Mouse (Mus musculus) forebrain, embryonic 13.5 days (tissue): ENCODE measurements around the gene Tnrc6c. TPM values are rescaled to one million over a fixed set of nuclear protein-coding genes. Genes with fewer than 3 reads are reported as not detected.
A peak's percentile ranks its signal among the peaks of the same experiment; 100 is the strongest.

Experiments used
- ATAC-seq: fragments of 200-750 bp; cut with Nextera tagmentation; 2 replicates; pipeline ENCODE4 v1.8.0; 2017
- H3K27ac ChIP-seq: fragments of 300-500 bp; sonication (generic); 2 replicates; pipeline ENCODE4 v1.5.1; 2015; ENCODE audit warnings: inconsistent platforms, mild to moderate bottlenecking, moderate library complexity
- H3K27me3 ChIP-seq: fragments of 300-500 bp; sonication (generic); 2 replicates; pipeline ENCODE4 v1.6.1; 2015; ENCODE audit warnings: mild to moderate bottlenecking, inconsistent platforms
- H3K36me3 ChIP-seq: fragments of 300-500 bp; sonication (generic); 2 replicates; pipeline ENCODE4 v1.6.1; 2015; ENCODE audit warnings: mild to moderate bottlenecking, inconsistent platforms; ENCODE audit not compliant: poor library complexity, severe bottlenecking
- H3K4me1 ChIP-seq: fragments of 300-500 bp; sonication (generic); 2 replicates; pipeline ENCODE4 v1.6.1; 2015; ENCODE audit warnings: inconsistent platforms
- H3K4me2 ChIP-seq: fragments of 300-500 bp; sonication (generic); 2 replicates; pipeline ENCODE4 v1.6.1; 2015; ENCODE audit warnings: inconsistent platforms, mild to moderate bottlenecking, moderate library complexity
- H3K4me3 ChIP-seq: fragments of 300-500 bp; sonication (generic); 2 replicates; pipeline ENCODE4 v1.5.1; 2015; ENCODE audit warnings: mild to moderate bottlenecking, inconsistent platforms
- H3K9ac ChIP-seq: fragments of 300-500 bp; sonication (generic); 2 replicates; pipeline ENCODE4 v1.6.1; 2015; ENCODE audit warnings: mild to moderate bottlenecking, inconsistent platforms
- H3K9me3 ChIP-seq: fragments of 300-500 bp; sonication (generic); replicated peaks from 2 replicates; pipeline ENCODE4 v1.6.1; 2016; ENCODE audit warnings: inconsistent platforms
- WGBS: fragments of 180-500 bp; shearing (Covaris S2); methylation state at CpG from one replicate; pipeline ENCODE4 v1.1.7; 2015; 5-methylcytosine and 5-hydroxymethylcytosine counted together
- polyA plus RNA-seq: library from polyadenylated mRNA; unstranded; fragments of >200 nt; fragmentation: Nextera tagmentation; extraction: Ambion mirVana; gene quantifications from 2 replicates; pipeline ENCODE4 v1.2.1, GENCODE M21; 2015

The Tnrc6c gene
- polyA plus RNA-seq, 1 experiment from 2014 or later: 23.7 TPM

- Histone ChIP-seq H3K4me3 (no peak overlapping the region), H3K4me2 (no peak overlapping the region), H3K9me3 (no peaks in the 10 kb centered on the region), H3K27me3 (peaks cover 16% of the 10 kb centered on the region), H3K36me3 (no peaks in the 10 kb centered on the region), H3K9ac (no peak overlapping the region), H3K4me1 (peaks cover 26% of the 10 kb centered on the region), H3K27ac (0 out of 2 replicates have a peak overlapping the region, but pooled peaks have one; percentile 57)
- ATAC-seq: no peak
- 64% methylated on average over 7 of the region's 7 CpGs for WGBS
Observed at GRCm38 (mm10) chr11:117618774-117619173, 35.3 kb upstream of the Tnrc6c start.

GRCm38 (mm10) chr11:117619581-117619980, 34.5 kb upstream of the Tnrc6c start:
- WGBS: 67% methylated on average over 10 of the region's 10 CpGs
- no peak overlapping the region for H3K27ac ChIP-seq
- H3K36me3 ChIP-seq: no peaks in the 10 kb centered on the region
- H3K9ac ChIP-seq: no peak overlapping the region
- no peak for ATAC-seq
- peaks cover 26% of the 10 kb centered on the region for H3K4me1 ChIP-seq
- H3K27me3 ChIP-seq: peaks cover 16% of the 10 kb centered on the region
- no peak overlapping the region for H3K4me2 ChIP-seq
- no peaks in the 10 kb centered on the region for H3K9me3 ChIP-seq
- no peak overlapping the region for H3K4me3 ChIP-seq

- 45% methylated on average over 4 of the region's 4 CpGs for WGBS
- H3K9ac ChIP-seq: no peak overlapping the region
- ATAC-seq: no peak
- peaks cover 35% of the 10 kb centered on the region for H3K4me1 ChIP-seq
- peak overlapping the region; percentile 48; the same call in 1 of the 2 replicates for H3K27ac ChIP-seq
- no peak overlapping the region for H3K4me3 ChIP-seq
- no peaks in the 10 kb centered on the region for H3K27me3 ChIP-seq
- no peaks in the 10 kb centered on the region for H3K36me3 ChIP-seq
- H3K9me3 ChIP-seq: no peaks in the 10 kb centered on the region
- no peak overlapping the region for H3K4me2 ChIP-seq
Observed at GRCm38 (mm10) chr11:117625196-117625595, 28.9 kb upstream of the Tnrc6c start.

- Histone ChIP-seq H3K36me3 (no peaks in the 10 kb centered on the region), H3K4me2 (peak overlapping the region; percentile 49; the same call in 1 of the 2 replicates), H3K27ac (peak overlapping the region; percentile 97), H3K27me3 (no peaks in the 10 kb centered on the region), H3K4me1 (peaks cover 35% of the 10 kb centered on the region), H3K4me3 (no peak overlapping the region), H3K9me3 (no peaks in the 10 kb centered on the region), H3K9ac (0 out of 2 replicates have a peak overlapping the region, but pooled peaks have one; percentile 18)
- 54% methylated on average over 6 of the region's 6 CpGs for WGBS
- no peak for ATAC-seq
Observed at GRCm38 (mm10) chr11:117626557-117626956, 27.5 kb upstream of the Tnrc6c start.

GRCm38 (mm10) chr11:117627060-117627562, 27.0 kb upstream of the Tnrc6c start:
- peak; percentile 28 for ATAC-seq
- Histone ChIP-seq H3K4me2 (peak overlapping the region; percentile 49), H3K27ac (peak overlapping the region; percentile 97), H3K9me3 (no peaks in the 10 kb centered on the region), H3K27me3 (no peaks in the 10 kb centered on the region), H3K4me3 (no peak overlapping the region), H3K36me3 (no peaks in the 10 kb centered on the region), H3K9ac (peak overlapping the region; percentile 18; the same call in 1 of the 2 replicates), H3K4me1 (peaks cover 35% of the 10 kb centered on the region)
- WGBS: 17% methylated on average over 5 of the region's 5 CpGs

- WGBS: 4% methylated on average over 9 of the region's 9 CpGs
- ATAC-seq: peak; percentile 56; the same call in 1 of the 2 replicates
- H3K4me3 ChIP-seq: peak overlapping the region; percentile 24
Observed at GRCm38 (mm10) chr11:117627746-117628311, 26.3 kb upstream of the Tnrc6c start.

GRCm38 (mm10) chr11:117628312-117628779, 25.7 kb upstream of the Tnrc6c start:
- peak; percentile 81 for ATAC-seq
- Histone ChIP-seq H3K9me3 (no peaks in the 10 kb centered on the region), H3K4me1 (peaks cover 35% of the 10 kb centered on the region), H3K27me3 (no peaks in the 10 kb centered on the region), H3K4me2 (peak overlapping the region; percentile 49), H3K9ac (peak overlapping the region; percentile 47), H3K4me3 (peak overlapping the region; percentile 24), H3K36me3 (no peaks in the 10 kb centered on the region), H3K27ac (peak overlapping the region; percentile 97)
- 6% methylated on average over 9 of the region's 9 CpGs for WGBS

More at GRCm38 (mm10) chr11:117627746-117628311, 26.3 kb upstream of the Tnrc6c start:
- Histone ChIP-seq H3K9ac (peak overlapping the region; percentile 47), H3K36me3 (no peaks in the 10 kb centered on the region), H3K4me2 (peak overlapping the region; percentile 49), H3K27me3 (no peaks in the 10 kb centered on the region), H3K4me1 (peaks cover 35% of the 10 kb centered on the region), H3K27ac (peak overlapping the region; percentile 97), H3K9me3 (no peaks in the 10 kb centered on the region)

GRCm38 (mm10) chr11:117629865-117630264, 24.2 kb upstream of the Tnrc6c start:
- no peak overlapping the region for H3K4me2 ChIP-seq
- no peak overlapping the region for H3K9ac ChIP-seq
- H3K27ac ChIP-seq: no peak overlapping the region
- H3K4me1 ChIP-seq: peaks cover 35% of the 10 kb centered on the region
- no peaks in the 10 kb centered on the region for H3K36me3 ChIP-seq
- H3K27me3 ChIP-seq: no peaks in the 10 kb centered on the region
- no peaks in the 10 kb centered on the region for H3K9me3 ChIP-seq
- 54% methylated on average over 2 of the region's 2 CpGs for whole genome bisulfite sequencing
- ATAC-seq: no peak
- no peak overlapping the region for H3K4me3 ChIP-seq

- H3K36me3 ChIP-seq: no peaks in the 10 kb centered on the region
- no peaks in the 10 kb centered on the region for H3K27me3 ChIP-seq
- no peak overlapping the region for H3K9ac ChIP-seq
- no peak for ATAC-seq
- WGBS: 89% methylated on average over 10 of the region's 11 CpGs
- H3K4me3 ChIP-seq: no peak overlapping the region
- H3K4me2 ChIP-seq: no peak overlapping the region
- no peaks in the 10 kb centered on the region for H3K9me3 ChIP-seq
- peaks cover 30% of the 10 kb centered on the region for H3K4me1 ChIP-seq
- H3K27ac ChIP-seq: no peak overlapping the region
Observed at GRCm38 (mm10) chr11:117630868-117631565, 23.1 kb upstream of the Tnrc6c start.

GRCm38 (mm10) chr11:117633310-117633709, 20.8 kb upstream of the Tnrc6c start:
- Histone ChIP-seq H3K27ac (no peak overlapping the region), H3K9me3 (no peaks in the 10 kb centered on the region), H3K4me2 (no peak overlapping the region), H3K36me3 (no peaks in the 10 kb centered on the region), H3K9ac (no peak overlapping the region), H3K27me3 (no peaks in the 10 kb centered on the region), H3K4me3 (no peak overlapping the region), H3K4me1 (peaks cover 15% of the 10 kb centered on the region)
- no peak for ATAC-seq
- 86% methylated on average over 3 of the region's 3 CpGs for WGBS

- ATAC-seq: no peak
- H3K4me1 ChIP-seq: peaks cover 14% of the 10 kb centered on the region
- peak overlapping the region; percentile 51; the same call in 1 of the 2 replicates for H3K9ac ChIP-seq
- H3K36me3 ChIP-seq: no peaks in the 10 kb centered on the region
- H3K4me2 ChIP-seq: no peak overlapping the region
- 8% methylated on average over 7 of the region's 7 CpGs for WGBS
- H3K27me3 ChIP-seq: no peaks in the 10 kb centered on the region
- H3K9me3 ChIP-seq: no peaks in the 10 kb centered on the region
- no peak overlapping the region for H3K27ac ChIP-seq
- no peak overlapping the region for H3K4me3 ChIP-seq
Observed at GRCm38 (mm10) chr11:117638386-117638785, 15.7 kb upstream of the Tnrc6c start.

- Histone ChIP-seq H3K27me3 (no peaks in the 10 kb centered on the region), H3K4me1 (peaks cover 15% of the 10 kb centered on the region), H3K4me2 (no peak overlapping the region), H3K9ac (0 out of 2 replicates have a peak overlapping the region, but pooled peaks have one; percentile 51), H3K4me3 (no peak overlapping the region), H3K27ac (no peak overlapping the region), H3K9me3 (no peaks in the 10 kb centered on the region), H3K36me3 (no peaks in the 10 kb centered on the region)
- no peak for ATAC-seq
- WGBS: 58% methylated on average over 11 of the region's 11 CpGs
Observed at GRCm38 (mm10) chr11:117638809-117639208, 15.3 kb upstream of the Tnrc6c start.
